Mouse (Mus musculus) liver, embryonic 14.5 days (tissue): ENCODE measurements around the gene Wfs1.

ENCODE experiments used
- CTCF ChIP-seq: IDR thresholded peaks from 2 replicates; pipeline ENCODE4 v1.5.1; 2016; ENCODE audit warnings: antibody characterized with exemption, low read depth, control low read depth
- EP300 ChIP-seq: IDR thresholded peaks from 2 replicates; pipeline ENCODE4 v1.6.1; 2016; ENCODE audit warnings: antibody characterized with exemption, low read depth

DNA sequence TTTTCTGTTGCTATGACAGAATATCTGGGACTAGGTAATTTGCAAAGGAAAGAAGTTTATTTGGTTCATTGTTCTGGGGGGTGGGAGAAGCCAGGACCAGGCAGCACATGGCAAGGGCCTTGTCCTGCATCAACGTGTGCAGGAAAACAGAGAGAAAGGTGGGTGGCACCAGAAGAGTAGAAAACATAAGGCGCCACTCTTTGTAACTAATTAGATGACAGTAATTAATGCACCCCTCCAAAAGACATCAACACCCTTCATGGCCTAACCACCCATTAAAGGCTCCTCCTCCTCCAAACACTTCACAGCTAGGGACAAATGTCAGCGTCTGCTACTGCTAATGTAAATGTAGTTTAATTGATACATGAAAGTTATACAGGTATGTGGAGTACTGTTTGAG, 1.2 kb upstream of the Wfs1 start:
- no peak for TF ChIP-seq CTCF
- TF ChIP-seq EP300, result no peak
